ENCODE assay signal across 24 mouse cellular contexts in the genomic region with DNA sequence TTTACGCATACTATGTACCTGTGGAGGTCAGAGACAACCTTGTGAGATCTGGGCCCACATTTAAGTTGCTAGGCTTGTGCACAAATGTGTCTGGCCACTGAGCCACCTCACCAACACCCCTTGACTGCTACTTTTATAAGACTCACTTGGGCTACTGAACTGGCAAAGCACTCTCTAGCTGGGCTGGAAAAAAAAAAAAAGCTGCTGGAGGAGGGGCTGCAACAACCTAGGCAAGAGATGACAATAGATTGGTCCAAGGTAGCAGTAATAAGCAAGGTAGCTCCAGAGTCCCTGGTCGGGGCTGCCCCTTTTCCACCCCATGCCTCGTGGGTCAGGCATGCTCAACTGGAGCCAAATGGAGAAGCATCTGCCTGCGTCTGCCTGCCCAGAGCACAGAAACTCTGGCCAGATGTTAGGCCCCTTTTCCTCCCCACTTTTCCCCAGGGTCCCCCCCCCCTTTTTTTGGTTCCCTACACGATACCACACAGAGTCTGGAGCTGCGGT.
A peak's percentile ranks its signal among the peaks of the same experiment; 100 is the strongest.
DNase-seq lines count a peak whose midpoint lies in the region; ATAC-seq lines count a peak whose summit lies in the region.
"Had no signal": no experiment of that assay in that cellular context is flagged by ENCODE, and none has a peak within 500 bp of the region (broad histone marks: within the 10 kb centered on the region; RNA-seq: fewer than 3 reads in every experiment).

No protein-coding gene starts in this region.

- H3K9ac ChIP-seq in heart, embryonic 16.5 days (ENCODE audit: low read length) = no peak overlapping the region
- no peak overlapping the region for H3K9ac ChIP-seq in lung, embryonic 16.5 days (ENCODE audit: low read length)
- H3K9ac ChIP-seq: embryonic facial prominence, embryonic 12.5 days; forebrain, postnatal 0 days; hindbrain, embryonic 15.5 days had no signal

- no peak for DNase-seq in heart, embryonic 10.5 days (ENCODE audit: low spot score)
- no peak for DNase-seq in heart, postnatal 14 days
- no peak for DNase-seq in heart, postnatal 25 days (ENCODE audit: low spot score)
- no peak for DNase-seq in lung, postnatal 4 days
- DNase-seq in urinary bladder, postnatal 25 days (ENCODE audit: low spot score) = no peak
- DNase-seq: adrenal gland, postnatal 10 days; cerebellum, adult 18-20 months; cerebellum, postnatal 25 days; forebrain, postnatal 0 days; gastrocnemius, postnatal 36 days; kidney, adult 8-10 months; kidney, postnatal 25 days; lung, adult 2 months; thymus, adult 18-20 months; thymus, postnatal 36 days had no signal

- 82% methylated on average over 6 of the region's 6 CpGs for WGBS in heart, embryonic 10.5 days
- WGBS in heart, embryonic 16.5 days = 74% methylated on average over 6 of the region's 6 CpGs
- 75% methylated on average over 6 of the region's 6 CpGs for WGBS in lung, embryonic 16.5 days

- no peaks in the 10 kb centered on the region for H3K9me3 ChIP-seq in heart, embryonic 10.5 days
- no peaks in the 10 kb centered on the region for H3K9me3 ChIP-seq in heart, embryonic 16.5 days (replicated peaks; ENCODE audit: control insufficient read depth, low read length)
- no peaks in the 10 kb centered on the region for H3K9me3 ChIP-seq in lung, embryonic 16.5 days (ENCODE audit: control insufficient read depth, low read length)
- H3K9me3 ChIP-seq: embryonic facial prominence, embryonic 12.5 days; G1E; hindbrain, embryonic 15.5 days; limb, embryonic 10.5 days had no signal

- no peak for ATAC-seq in heart, embryonic 16.5 days (replicated peaks; ENCODE audit: extremely low read depth, insufficient read depth, low FRiP score)
- no peak for ATAC-seq in lung, embryonic 16.5 days (ENCODE audit: low read depth)
- ATAC-seq: forebrain, postnatal 0 days; Patski had no signal

- no peak overlapping the region for H3K4me3 ChIP-seq in heart, embryonic 10.5 days
- H3K4me3 ChIP-seq in heart, embryonic 16.5 days (ENCODE audit: low read length) = no peak overlapping the region
- H3K4me3 ChIP-seq in lung, embryonic 16.5 days (ENCODE audit: low read length) = no peak overlapping the region
- H3K4me3 ChIP-seq: embryonic facial prominence, embryonic 12.5 days; hindbrain, embryonic 15.5 days; layer of hippocampus, adult 2 months; limb, embryonic 10.5 days had no signal

- H3K36me3 ChIP-seq in heart, embryonic 10.5 days = no peaks in the 10 kb centered on the region
- H3K36me3 ChIP-seq in heart, embryonic 16.5 days (ENCODE audit: control insufficient read depth, insufficient read depth) = no peaks in the 10 kb centered on the region
- no peaks in the 10 kb centered on the region for H3K36me3 ChIP-seq in lung, embryonic 16.5 days (ENCODE audit: control insufficient read depth, insufficient read depth, low read length)
- H3K36me3 ChIP-seq: embryonic facial prominence, embryonic 12.5 days; hindbrain, embryonic 15.5 days; limb, embryonic 10.5 days had no signal

- peak overlapping the region; percentile 53; the same call in 1 of the 2 replicates for H3K27ac ChIP-seq in heart, embryonic 10.5 days
- peak overlapping the region; percentile 75 for H3K27ac ChIP-seq in heart, embryonic 16.5 days (ENCODE audit: low read length)
- peak overlapping the region; percentile 41 for H3K27ac ChIP-seq in lung, embryonic 16.5 days (ENCODE audit: low read length)
- H3K27ac ChIP-seq: embryonic facial prominence, embryonic 12.5 days; hindbrain, embryonic 15.5 days; layer of hippocampus, adult 2 months; limb, embryonic 10.5 days had no signal

- intact Hi-C loops in heart, postnatal 14 days (cut with DNase I) = loop anchor here (5.0 kb wide), 2 partner anchors 63 to 118 kb away; partner anchors contain the start of gene Lamc1
- intact Hi-C loops in heart, postnatal 25 days (cut with DNase I) = no loop called here

- H3K27me3 ChIP-seq in heart, embryonic 10.5 days (ENCODE audit: insufficient read depth, poor library complexity, severe bottlenecking) = no peaks in the 10 kb centered on the region
- H3K27me3 ChIP-seq in heart, embryonic 16.5 days (ENCODE audit: control insufficient read depth, insufficient read depth, low read length) = no peaks in the 10 kb centered on the region
- no peaks in the 10 kb centered on the region for H3K27me3 ChIP-seq in lung, embryonic 16.5 days (ENCODE audit: control insufficient read depth, insufficient read depth, low read depth, low read length)
- H3K27me3 ChIP-seq: embryonic facial prominence, embryonic 12.5 days; hindbrain, embryonic 15.5 days; Patski had no signal

- H3K4me2 ChIP-seq in heart, embryonic 16.5 days (ENCODE audit: low read depth, low read length) = no peak overlapping the region
- no peak overlapping the region for H3K4me2 ChIP-seq in lung, embryonic 16.5 days (ENCODE audit: low read depth, low read length)
- H3K4me2 ChIP-seq: embryonic facial prominence, embryonic 12.5 days; hindbrain, embryonic 15.5 days; midbrain, embryonic 11.5 days had no signal

- H3K4me1 ChIP-seq in heart, embryonic 10.5 days = peaks cover 86% of the 10 kb centered on the region
- H3K4me1 ChIP-seq in heart, embryonic 16.5 days (ENCODE audit: control insufficient read depth, insufficient read depth, low read length) = peaks cover 77% of the 10 kb centered on the region
- H3K4me1 ChIP-seq in lung, embryonic 16.5 days (replicated peaks; ENCODE audit: control insufficient read depth, insufficient read depth, low read length) = peaks cover 66% of the 10 kb centered on the region
